Comparison of ENCODE assay signal across 16 mouse cellular contexts in genomic region chr7:78918686-78919085, GRCm38 (mm10). TPM values are rescaled to one million over a fixed set of nuclear protein-coding genes. Genes with fewer than 3 reads are reported as not detected.
DNase-seq lines count a peak whose midpoint lies in the region; TF ChIP-seq lines count a peak whose summit lies in the region.
"Had no signal": no experiment of that assay in that cellular context is flagged by ENCODE, and none has a peak within 500 bp of the region (broad histone marks: within the 10 kb centered on the region; RNA-seq: fewer than 3 reads in every experiment).

No protein-coding gene starts in this region.

- 28% methylated on average over 4 of the region's 4 CpGs for WGBS in kidney, adult 2 months

- no peaks in the 10 kb centered on the region for H3K36me3 ChIP-seq in kidney, adult 2 months (ENCODE audit: control insufficient read depth, insufficient read depth, low read length)
- H3K36me3 ChIP-seq: heart, embryonic 10.5 days; limb, embryonic 15.5 days had no signal

- TF ChIP-seq CTCF in kidney, adult 2 months (conservative IDR thresholded peaks at IDR 0.05; ENCODE audit: insufficient read depth, insufficient read length, low read depth, low read length), result no peak

- TF ChIP-seq POLR2A in kidney, adult 2 months (IDR thresholded peaks at IDR 0.05; ENCODE audit: low read depth, low read length), result no peak

- no peak overlapping the region for H3K4me3 ChIP-seq in kidney, adult 2 months (ENCODE audit: insufficient read depth, low read depth, low read length)
- H3K4me3 ChIP-seq: heart, embryonic 10.5 days; limb, embryonic 15.5 days; megakaryocyte, embryonic 14.5 days had no signal

- H3K27me3 ChIP-seq in kidney, adult 2 months (replicated peaks; ENCODE audit: control insufficient read depth, insufficient read depth, low read length), result no peaks in the 10 kb centered on the region
- H3K27me3 ChIP-seq: limb, embryonic 15.5 days had no signal

- peak; percentile 32 for DNase-seq in kidney, adult 2 months
- no peak for DNase-seq in kidney, adult 9 months
- DNase-seq in urinary bladder, postnatal 36 days (ENCODE audit: low spot score in 2 of 2), result peak; percentile 46 to 67
- DNase-seq in urinary bladder, adult 2 months (ENCODE audit: low spot score), result no peak
- peak; percentile 59 for DNase-seq in R1 (ENCODE audit: low read depth, low spot score)
- no peak for DNase-seq in adrenal gland, postnatal 36 days
- no peak for DNase-seq in retina, postnatal 1 day
- DNase-seq: adrenal gland, postnatal 14 days; cerebellum, adult 9-11 months; gastrocnemius, postnatal 25 days; heart, postnatal 4 days; liver, postnatal 0 days; right cerebral cortex, postnatal 25 days had no signal

- H3K4me1 ChIP-seq in kidney, adult 2 months (ENCODE audit: control insufficient read depth, insufficient read depth, low read length), result peaks cover 7% of the 10 kb centered on the region; the same call in 1 of the 2 replicates

- H3K27ac ChIP-seq in kidney, adult 2 months (ENCODE audit: insufficient read depth, low read depth, low read length), result no peak overlapping the region
- H3K27ac ChIP-seq: heart, embryonic 10.5 days; limb, embryonic 15.5 days had no signal

RNA-seq across cellular contexts. Expression of gene Isg20, which starts 5.5 kb away (rescaled TPM):
- 10.9 and 12.5 TPM in 2 replicates for polyA plus RNA-seq in kidney, adult 2 months (2012; rRNA removed)
- polyA plus RNA-seq in urinary bladder, adult 2 months (2012; rRNA removed), result 41.1 and 42.0 TPM in 2 replicates
- total RNA-seq in adrenal gland, postnatal 36 days (2021), result 10 to 100 TPM in 1 of 2 experiments, 1 to 10 TPM in 1; 7.0 to 11.2 TPM

RNA-seq across cellular contexts. Expression of gene Aen, which starts 23.0 kb away (rescaled TPM):
- polyA plus RNA-seq in kidney, adult 2 months (2012; rRNA removed), result 20.1 and 20.7 TPM in 2 replicates
- polyA plus RNA-seq in urinary bladder, adult 2 months (2012; rRNA removed), result 29.1 and 30.7 TPM in 2 replicates
- 10 to 100 TPM; 37.8 to 39.2 TPM for total RNA-seq in adrenal gland, postnatal 36 days (2021)

Comparison
In these comparisons a context has a peak if more than half of its experiments do, and no peak if none do; other contexts are left out.
1. DNase-seq: peak in kidney, adult 2 months (single experiment), urinary bladder, postnatal 36 days (2 of 2) and R1 (single experiment); none in kidney, adult 9 months (single experiment), urinary bladder, adult 2 months (single experiment), adrenal gland, postnatal 36 days (0 of 2) and retina, postnatal 1 day (single experiment).